Mouse (Mus musculus): Measurements from ENCODE around the gene Ncbp3. TPM values are rescaled to one million over a fixed set of nuclear protein-coding genes. Genes with fewer than 3 reads are reported as not detected.

Gene Ncbp3
- polyA plus RNA-seq (2021) = 7.9 TPM

DNA sequence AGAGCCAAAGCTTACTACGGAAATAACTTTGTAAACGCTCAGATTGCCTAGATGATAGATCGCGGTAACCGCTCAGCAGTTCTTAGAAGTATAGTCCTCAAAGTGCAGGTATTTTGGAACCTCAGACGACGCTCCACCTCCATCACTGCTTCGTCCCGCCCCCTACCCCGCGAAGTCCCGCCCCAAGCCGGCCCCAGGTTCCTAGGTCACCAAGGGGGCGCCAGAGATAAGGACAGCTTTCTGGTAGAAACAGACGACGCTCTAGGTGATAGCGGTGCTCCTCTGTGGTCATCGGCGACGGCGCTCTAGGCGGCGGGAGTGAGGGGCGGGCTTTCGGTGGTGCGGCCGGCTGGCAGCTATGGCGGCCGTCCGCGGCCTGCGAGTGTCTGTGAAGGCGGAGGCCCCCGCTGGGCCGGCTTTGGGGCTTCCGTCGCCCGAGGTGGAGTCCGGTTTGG lies at the start of gene Ncbp3:
Gene Ncbp3, plus strand, starts transcription at position 242 of the 455 bp plus-strand sequence.
- ChIA-PET POLR2A (interaction anchor here (0.6 to 2.3 kb wide), 4 partner anchors 14 to 552 kb away, joined by 3 to 10 read pairs (median 4); no protein-coding TSS in a partner anchor), CTCF (interaction anchor here (0.8 to 8.9 kb wide), 8 partner anchors 9 to 47 kb away, joined by 3 to 81 read pairs (median 4); no protein-coding TSS in a partner anchor)
- peak; percentile 85 for ATAC-seq
- H3K27me3 ChIP-seq = no peaks in the 10 kb centered on the region
- peak; percentile 99 for TF ChIP-seq CTCF (IDR thresholded peaks at IDR 0.05)
- peak; percentile 75 for DNase-seq (ENCODE audit: low read depth, low spot score)
- in situ Hi-C loops (cut with MboI; ENCODE audit: low pct_unique_long_range_greater_than_20kb) = loop anchor here (5.0 kb wide), 1 partner anchor 35 kb away; no protein-coding TSS in a partner anchor

GRCm38 (mm10) chr11:72998771-72999170 lies 48.8 kb upstream of the Ncbp3 start, which contains the start of gene P2rx1:
TSS of gene P2rx1 (plus strand) at chr11:72999103.
- no peak for DNase-seq (ENCODE audit: low read depth, low spot score)
- in situ Hi-C loops (cut with MboI; ENCODE audit: low pct_unique_long_range_greater_than_20kb) = no loop called here
- peaks cover 3% of the 10 kb centered on the region for H3K27me3 ChIP-seq
- ChIA-PET CTCF (interaction anchor here (1.5 kb wide), 1 partner anchor 73 kb away, joined by 4 read pairs; no protein-coding TSS in a partner anchor), POLR2A (no interaction called here)
- no peak for ATAC-seq
- no peak for TF ChIP-seq CTCF (IDR thresholded peaks at IDR 0.05)

GRCm38 (mm10) chr11:73001029-73001428 lies 46.6 kb upstream of the Ncbp3 start:
- TF ChIP-seq CTCF (IDR thresholded peaks at IDR 0.05) = peak; percentile 90

GRCm38 (mm10) chr11:73006377-73006776 lies 41.2 kb upstream of the Ncbp3 start:
- peaks cover 3% of the 10 kb centered on the region for H3K27me3 ChIP-seq
- TF ChIP-seq CTCF (IDR thresholded peaks at IDR 0.05) = peak; percentile 94
- ChIA-PET CTCF (interaction anchor here (1.0 to 5.4 kb wide), 14 partner anchors 9 to 154 kb away, joined by 3 to 81 read pairs (median 8); partner anchors contain the start of genes Camkk1, Ncbp3 and P2rx5), POLR2A (interaction anchor here (0.9 to 2.7 kb wide), 3 partner anchors 13 to 42 kb away, joined by 3 to 10 read pairs (median 3); partner anchors contain the start of gene Ncbp3)
- no peak for DNase-seq (ENCODE audit: low read depth, low spot score)
- ATAC-seq = peak; percentile 71
- in situ Hi-C loops (cut with MboI; ENCODE audit: low pct_unique_long_range_greater_than_20kb) = no loop called here

More at GRCm38 (mm10) chr11:73001029-73001428, 46.6 kb upstream of the Ncbp3 start:
- in situ Hi-C loops (cut with MboI; ENCODE audit: low pct_unique_long_range_greater_than_20kb) = loop anchor here (5.0 kb wide), 2 partner anchors 79 to 419 kb away; no protein-coding TSS in a partner anchor
- POLR2A ChIA-PET = no interaction called here
- DNase-seq (ENCODE audit: low read depth, low spot score) (no peak), ATAC-seq (peak; percentile 77)
- CTCF ChIA-PET = interaction anchor here (0.8 to 1.7 kb wide), 7 partner anchors 13 to 79 kb away, joined by 3 to 5 read pairs (median 3); no protein-coding TSS in a partner anchor
- peaks cover 3% of the 10 kb centered on the region for H3K27me3 ChIP-seq

GRCm38 (mm10) chr11:73007113-73007512 lies 40.5 kb upstream of the Ncbp3 start:
- peaks cover 3% of the 10 kb centered on the region for H3K27me3 ChIP-seq
- POLR2A ChIA-PET = interaction anchor here (0.9 to 2.7 kb wide), 2 partner anchors 31 to 41 kb away, joined by 3 to 10 read pairs; partner anchors contain the start of gene Ncbp3
- in situ Hi-C loops (cut with MboI; ENCODE audit: low pct_unique_long_range_greater_than_20kb) = no loop called here
- ATAC-seq (no peak), DNase-seq (ENCODE audit: low read depth, low spot score) (no peak)
- CTCF ChIA-PET = interaction anchor here (0.8 to 5.4 kb wide), 16 partner anchors 8 to 154 kb away, joined by 3 to 81 read pairs (median 6); partner anchors contain the start of genes Camkk1, Ncbp3 and P2rx5
- TF ChIP-seq CTCF (IDR thresholded peaks at IDR 0.05) = no peak

GRCm38 (mm10) chr11:73007698-73008481 lies 39.7 kb upstream of the Ncbp3 start:
- no peak for ATAC-seq
- DNase-seq (ENCODE audit: low read depth, low spot score) = no peak
- POLR2A ChIA-PET = interaction anchor here (0.7 to 2.7 kb wide), 2 partner anchors 31 to 40 kb away, joined by 4 to 10 read pairs; partner anchors contain the start of gene Ncbp3
- in situ Hi-C loops (cut with MboI; ENCODE audit: low pct_unique_long_range_greater_than_20kb) = no loop called here
- no peaks in the 10 kb centered on the region for H3K27me3 ChIP-seq
- TF ChIP-seq CTCF (IDR thresholded peaks at IDR 0.05) = peak; percentile 92
- CTCF ChIA-PET = interaction anchor here (0.8 to 5.4 kb wide), 16 partner anchors 7 to 116 kb away, joined by 3 to 81 read pairs (median 6); partner anchors contain the start of genes Camkk1 and Ncbp3

- no peaks in the 10 kb centered on the region for H3K27me3 ChIP-seq
- no peak for TF ChIP-seq CTCF (IDR thresholded peaks at IDR 0.05)
- CTCF ChIA-PET = interaction anchor here (1.2 to 4.9 kb wide), 3 partner anchors 21 to 39 kb away, joined by 3 to 29 read pairs (median 16); partner anchors contain the start of gene Ncbp3
- no peak for ATAC-seq
- POLR2A ChIA-PET = interaction anchor here (0.7 to 2.7 kb wide), 2 partner anchors 30 to 39 kb away, joined by 4 to 10 read pairs; partner anchors contain the start of gene Ncbp3
- in situ Hi-C loops (cut with MboI; ENCODE audit: low pct_unique_long_range_greater_than_20kb) = no loop called here
- no peak for DNase-seq (ENCODE audit: low read depth, low spot score)
These were observed 38.8 kb upstream of the Ncbp3 start for GRCm38 (mm10) chr11:73008826-73009225.

DNA sequence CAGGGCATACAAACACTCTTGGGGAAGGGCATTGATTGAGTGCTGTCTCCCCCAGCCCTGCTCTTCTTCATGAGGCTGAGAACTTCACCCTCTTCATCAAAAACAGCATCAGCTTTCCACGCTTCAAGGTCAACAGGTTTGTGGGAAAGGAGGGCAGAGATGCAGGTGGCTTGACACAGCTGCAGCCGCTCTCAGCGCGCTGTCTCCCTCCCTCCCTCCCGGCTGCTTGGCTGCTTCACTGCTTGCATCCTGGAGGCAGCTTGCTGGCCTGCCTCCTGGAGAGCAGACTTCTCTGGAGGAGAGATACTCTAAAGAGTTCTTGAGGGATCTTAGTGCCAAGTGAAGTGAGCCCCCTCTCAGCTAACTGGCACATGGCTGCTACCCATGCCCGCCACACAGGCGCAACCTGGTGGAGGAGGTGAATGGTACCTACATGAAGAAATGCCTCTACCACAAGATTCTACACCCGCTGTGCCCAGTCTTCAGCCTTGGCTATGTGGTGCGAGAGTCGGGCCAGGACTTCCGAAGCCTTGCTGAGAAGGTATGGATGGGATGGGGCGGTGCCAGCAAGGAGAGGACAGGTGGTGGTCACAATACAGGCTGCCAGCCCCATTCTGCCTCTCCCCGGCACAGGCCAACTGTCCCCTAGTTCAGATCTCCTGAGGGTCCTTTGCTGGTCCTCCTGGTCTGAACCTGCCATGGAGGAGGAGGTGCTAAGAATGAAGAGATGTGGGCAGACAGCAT lies 37.9 kb upstream of the Ncbp3 start:
- DNase-seq (ENCODE audit: low read depth, low spot score) = no peak
- H3K27me3 ChIP-seq = no peaks in the 10 kb centered on the region
- CTCF ChIA-PET = interaction anchor here (1.2 to 4.9 kb wide), 2 partner anchors 29 to 38 kb away, joined by 3 to 29 read pairs; partner anchors contain the start of gene Ncbp3
- no peak for ATAC-seq
- no peak for TF ChIP-seq CTCF (IDR thresholded peaks at IDR 0.05)
- in situ Hi-C loops (cut with MboI; ENCODE audit: low pct_unique_long_range_greater_than_20kb) = loop anchor here (5.0 kb wide), 1 partner anchor 38 kb away; the partner anchor contains the start of gene Ncbp3
- POLR2A ChIA-PET = no interaction called here

- in situ Hi-C loops (cut with MboI; ENCODE audit: low pct_unique_long_range_greater_than_20kb) = loop anchor here (5.0 kb wide), 1 partner anchor 33 kb away; the partner anchor contains the start of gene Ncbp3
- POLR2A ChIA-PET = interaction anchor here (0.8 kb wide), 1 partner anchor 17 kb away, joined by 3 read pairs; no protein-coding TSS in a partner anchor
- no peak for DNase-seq (ENCODE audit: low read depth, low spot score)
These were observed 33.6 kb upstream of the Ncbp3 start for GRCm38 (mm10) chr11:73013981-73014380.

More at GRCm38 (mm10) chr11:73013981-73014380, 33.6 kb upstream of the Ncbp3 start:
- CTCF ChIA-PET = interaction anchor here (0.8 to 2.3 kb wide), 2 partner anchors 7 to 13 kb away, joined by 4 to 9 read pairs; no protein-coding TSS in a partner anchor
- H3K27me3 ChIP-seq = no peaks in the 10 kb centered on the region
- no peak for ATAC-seq
- no peak for TF ChIP-seq CTCF (IDR thresholded peaks at IDR 0.05)

All from Patski (cell line).